Mouse (Mus musculus): ENCODE data around the gene Nfkbia.

DNA sequence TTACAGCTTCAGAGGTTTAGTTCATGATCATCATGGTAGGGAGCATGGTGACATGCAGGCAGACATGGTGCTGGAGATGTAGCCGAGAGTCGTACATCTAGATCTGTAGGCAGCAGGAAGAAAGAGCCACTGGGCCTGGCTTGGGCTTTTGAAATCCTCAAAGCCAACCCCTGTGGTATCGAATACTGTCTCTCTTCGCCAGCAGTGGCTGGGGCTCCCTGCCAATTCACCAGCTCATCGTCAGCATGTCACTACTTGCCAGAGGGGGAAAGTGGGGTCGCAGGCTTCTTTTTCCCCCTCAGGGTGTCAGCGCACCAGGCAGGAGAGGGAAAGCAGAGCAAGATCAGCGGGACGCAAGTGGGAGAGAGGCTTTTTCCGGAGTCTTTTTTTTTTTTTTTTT, 37.2 kb downstream of the Nfkbia start:
- TF ChIP-seq POLR2A (IDR thresholded peaks at IDR 0.05; ENCODE audit: control insufficient read depth, extremely low read depth, insufficient read depth, low read length, poor library complexity) (no peak), CTCF (IDR thresholded peaks at IDR 0.05; ENCODE audit: borderline replicate concordance, control insufficient read depth, extremely low read depth, insufficient read depth, low read length, poor library complexity) (no peak)

Data from thymus, adult 2 months (tissue).